Comparison of ENCODE assay signal across 9 mouse cellular contexts in the genomic region with DNA sequence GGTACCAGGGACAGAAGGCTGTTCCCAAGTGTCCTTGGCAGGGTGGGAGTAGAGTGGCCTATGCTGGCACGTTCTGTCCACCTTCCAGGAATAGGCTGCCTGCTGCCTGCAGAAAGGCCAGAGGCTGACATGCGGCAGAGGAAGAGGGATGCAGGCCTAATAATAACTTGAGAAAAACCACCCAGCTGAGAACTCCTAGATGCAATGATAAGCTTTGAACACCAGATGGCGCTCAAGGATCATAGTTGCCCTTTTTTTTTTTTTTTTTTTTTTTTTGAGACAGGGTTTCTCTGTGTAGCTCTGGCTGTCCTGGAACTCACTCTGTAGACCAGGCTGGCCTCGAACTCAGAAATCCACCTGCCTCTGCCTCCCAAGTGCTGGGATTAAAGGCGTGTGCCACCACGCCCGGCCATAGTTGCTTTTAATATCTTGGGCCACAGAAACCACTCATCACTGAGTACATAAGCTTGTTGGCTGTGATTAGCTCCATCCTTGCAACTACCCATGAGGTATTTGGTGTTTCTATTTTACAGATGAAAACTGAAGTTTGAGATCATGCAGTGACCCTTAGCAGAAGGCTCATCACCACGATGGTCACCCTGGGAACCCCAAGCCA. TPM values are rescaled to one million over a fixed set of nuclear protein-coding genes. Genes with fewer than 3 reads are reported as not detected.
DNase-seq lines count a peak whose midpoint lies in the region; ATAC-seq and TF ChIP-seq lines count a peak whose summit lies in the region.
"Had no signal": no experiment of that assay in that cellular context is flagged by ENCODE, and none has a peak within 500 bp of the region (broad histone marks: within the 10 kb centered on the region; RNA-seq: fewer than 3 reads in every experiment).

No protein-coding gene starts in this region.

- no peak for ATAC-seq in Patski
- peak; percentile 16 for ATAC-seq in stomach, postnatal 0 days (ENCODE audit: low FRiP score, low TSS enrichment)

- H3K4me3 ChIP-seq in megakaryocyte, embryonic 14.5 days (replicated peaks) = peak overlapping the region; percentile 74
- no peak overlapping the region for H3K4me3 ChIP-seq in stomach, postnatal 0 days (ENCODE audit: low read depth, low read length)
- H3K4me3 ChIP-seq: embryonic facial prominence, embryonic 15.5 days had no signal

- TF ChIP-seq EP300 in stomach, postnatal 0 days (optimal IDR thresholded peaks at IDR 0.05) = no peak

- H3K9ac ChIP-seq in stomach, postnatal 0 days (ENCODE audit: low read length) = no peak overlapping the region
- H3K9ac ChIP-seq: embryonic facial prominence, embryonic 15.5 days had no signal

- H3K27ac ChIP-seq in stomach, postnatal 0 days (replicated peaks) = peak overlapping the region; percentile 63
- H3K27ac ChIP-seq: embryonic facial prominence, embryonic 15.5 days had no signal

- POLR2A ChIA-PET in Patski (lab: Charles Lee) = no interaction called here

- peak; percentile 35 for DNase-seq in left cerebral cortex, adult 11 months (ENCODE audit: low spot score)
- no peak for DNase-seq in left cerebral cortex, adult 9 months (ENCODE audit: low spot score in 2 of 2)
- DNase-seq in Patski (ENCODE audit: low read depth, low spot score) = peak; percentile 10
- DNase-seq in embryo, embryonic 11.5 days (ENCODE audit: low read depth, low spot score) = peak; percentile 64
- peak; percentile 38 to 50 for DNase-seq in heart, postnatal 36 days
- peak; percentile 39 to 55 for DNase-seq in layer of hippocampus, postnatal 10 days (ENCODE audit: low spot score in 2 of 2)
- DNase-seq in stomach, postnatal 0 days (ENCODE audit: low spot score) = peak; percentile 36

- WGBS in stomach, postnatal 0 days = 26% methylated on average over 7 of the region's 8 CpGs

- peak; percentile 59 for TF ChIP-seq CTCF in Patski (IDR thresholded peaks at IDR 0.05)
- peak; percentile 79 for TF ChIP-seq CTCF in stomach, postnatal 0 days (IDR thresholded peaks at IDR 0.05; ENCODE audit: low read depth)

- H3K36me3 ChIP-seq in megakaryocyte, embryonic 14.5 days (replicated peaks; ENCODE audit: low read length) = no peaks in the 10 kb centered on the region
- no peaks in the 10 kb centered on the region for H3K36me3 ChIP-seq in stomach, postnatal 0 days (ENCODE audit: control insufficient read depth, insufficient read depth, low read length)
- H3K36me3 ChIP-seq: embryonic facial prominence, embryonic 15.5 days had no signal

- no peak overlapping the region for H3K4me2 ChIP-seq in stomach, postnatal 0 days (replicated peaks; ENCODE audit: low read depth)
- H3K4me2 ChIP-seq: embryonic facial prominence, embryonic 15.5 days had no signal

- peaks cover 26% of the 10 kb centered on the region for H3K4me1 ChIP-seq in megakaryocyte, embryonic 14.5 days
- H3K4me1 ChIP-seq in stomach, postnatal 0 days (replicated peaks; ENCODE audit: control insufficient read depth, insufficient read depth) = no peaks in the 10 kb centered on the region
- H3K4me1 ChIP-seq: embryonic facial prominence, embryonic 15.5 days had no signal

- H3K9me3 ChIP-seq in megakaryocyte, embryonic 14.5 days = no peaks in the 10 kb centered on the region
- no peaks in the 10 kb centered on the region for H3K9me3 ChIP-seq in stomach, postnatal 0 days (ENCODE audit: control insufficient read depth, low read length)
- H3K9me3 ChIP-seq: embryonic facial prominence, embryonic 15.5 days had no signal

- in situ Hi-C loops in Patski (cut with MboI; ENCODE audit: low pct_unique_long_range_greater_than_20kb) = loop anchor here (5.0 kb wide), 2 partner anchors 423 to 1088 kb away; a partner anchor contains a TSS

- intact Hi-C loops in heart, postnatal 36 days (cut with DNase I) = loop anchor here (1.0 to 2.0 kb wide), 3 partner anchors 286 to 574 kb away; no protein-coding TSS in a partner anchor

- H3K27me3 ChIP-seq in Patski = no peaks in the 10 kb centered on the region
- H3K27me3 ChIP-seq in megakaryocyte, embryonic 14.5 days (replicated peaks) = peaks cover 15% of the 10 kb centered on the region
- no peaks in the 10 kb centered on the region for H3K27me3 ChIP-seq in stomach, postnatal 0 days (ENCODE audit: control insufficient read depth, insufficient read depth, low read length)
- H3K27me3 ChIP-seq: embryonic facial prominence, embryonic 15.5 days had no signal

- CTCF ChIA-PET in Patski (lab: Charles Lee) = interaction anchor here (1.0 kb wide), 1 partner anchor 11 kb away, joined by 3 read pairs; no protein-coding TSS in a partner anchor

RNA-seq across cellular contexts. Expression of a gene that starts 28.1 kb away (rescaled TPM):
- polyA plus RNA-seq in Patski (2021) = 72.1 TPM
- total RNA-seq in heart, postnatal 36 days (2021) = 10 to 100 TPM; 94.4 to 96.6 TPM
- 100 to 1,000 TPM; 247 to 251 TPM for total RNA-seq in layer of hippocampus, postnatal 10 days (2021)
- 5.1 and 24.4 TPM in 2 replicates for polyA plus RNA-seq in megakaryocyte, embryonic 14.5 days (2012; ENCODE audit: insufficient read depth, low replicate concordance)
- polyA plus RNA-seq in stomach, postnatal 0 days (2015; fragmentation: Nextera tagmentation; extraction: Ambion mirVana) = 113 TPM in 2 replicates

Comparison
In these comparisons a context has a peak if more than half of its experiments do, and no peak if none do; other contexts are left out.
1. DNase-seq: peak in left cerebral cortex, adult 11 months (single experiment), Patski (single experiment), embryo, embryonic 11.5 days (single experiment), heart, postnatal 36 days (2 of 2), layer of hippocampus, postnatal 10 days (2 of 2) and stomach, postnatal 0 days (single experiment); none in left cerebral cortex, adult 9 months (0 of 2).